Mouse (Mus musculus) frontal cortex, postnatal 36 days (tissue): ENCODE results near the gene Ltb4r2.
A peak's percentile ranks its signal among the peaks of the same experiment; 100 is the strongest.

Source experiments
- DNase-seq, 2 experiments: peaks; one replicate each; pipeline ENCODE4 v3.0.0; 2022; ENCODE audit warnings: low spot score in 2 of 2

Gene Ltb4r2

GRCm38 (mm10) chr14:55781310-55781709 lies 20.1 kb downstream of the Ltb4r2 start:
- peak in 1 of 2 experiments; percentile 57 for DNase-seq

GRCm38 (mm10) chr14:55782361-55782960 lies 21.2 kb downstream of the Ltb4r2 start:
- no peak for DNase-seq

- no peak for DNase-seq
Observed at GRCm38 (mm10) chr14:55783171-55783957, 22.1 kb downstream of the Ltb4r2 start.

GRCm38 (mm10) chr14:55783958-55784235 lies 22.7 kb downstream of the Ltb4r2 start, which contains the start of gene Adcy4:
Gene Adcy4, minus strand, starts transcription at chr14:55784095.
- DNase-seq, result no peak

GRCm38 (mm10) chr14:55785195-55785594 lies 24.0 kb downstream of the Ltb4r2 start:
- no peak for DNase-seq

- no peak for DNase-seq
Observed at GRCm38 (mm10) chr14:55787731-55788130, 26.5 kb downstream of the Ltb4r2 start.

- DNase-seq, result no peak
Observed at GRCm38 (mm10) chr14:55788256-55789050, 27.2 kb downstream of the Ltb4r2 start, which contains the start of gene Ripk3. Gene Ripk3, minus strand, starts transcription at chr14:55788865.

GRCm38 (mm10) chr14:55793461-55793860 lies 32.2 kb downstream of the Ltb4r2 start:
- no peak for DNase-seq

- no peak for DNase-seq
Observed at GRCm38 (mm10) chr14:55793946-55794345, 32.7 kb downstream of the Ltb4r2 start.

- DNase-seq, result no peak
Observed at GRCm38 (mm10) chr14:55795380-55796163, 34.3 kb downstream of the Ltb4r2 start.
